Comparison of ENCODE assay signal across 23 mouse cellular contexts in genomic region chr14:85814920-85815319, GRCm38 (mm10).
DNase-seq lines count a peak whose midpoint lies in the region; ATAC-seq and TF ChIP-seq lines count a peak whose summit lies in the region.
"Had no signal": no experiment of that assay in that cellular context is flagged by ENCODE, and none has a peak within 500 bp of the region (broad histone marks: within the 10 kb centered on the region; RNA-seq: fewer than 3 reads in every experiment).

No protein-coding gene starts in this region.

- DNase-seq in hindbrain, postnatal 0 days (ENCODE audit: low spot score) = peak; percentile 11
- DNase-seq in hindbrain, embryonic 14.5 days (ENCODE audit: low spot score) = no peak
- DNase-seq in embryo, embryonic 10.5 days (ENCODE audit: low spot score) = peak; percentile 15
- peak; percentile 5 for DNase-seq in retina, embryonic 14.5 days (ENCODE audit: low spot score)
- DNase-seq in gastrocnemius, postnatal 14 days = no peak
- DNase-seq: adrenal gland, adult 2 months; cerebellum, adult 18-20 months; cerebellum, postnatal 25 days; kidney, adult 18-20 months; kidney, postnatal 25 days; lung, adult 18-20 months; lung, postnatal 14 days had no signal

- H3K27ac ChIP-seq in hindbrain, postnatal 0 days = no peak overlapping the region
- H3K27ac ChIP-seq in hindbrain, embryonic 14.5 days = no peak overlapping the region
- no peak overlapping the region for H3K27ac ChIP-seq in midbrain, embryonic 13.5 days
- H3K27ac ChIP-seq in midbrain, embryonic 15.5 days = no peak overlapping the region
- H3K27ac ChIP-seq: embryonic facial prominence, embryonic 10.5 days; forebrain, embryonic 10.5 days; hindbrain, embryonic 12.5 days; limb, embryonic 13.5 days; liver, embryonic 12.5 days had no signal

- no peaks in the 10 kb centered on the region for H3K4me1 ChIP-seq in hindbrain, postnatal 0 days (ENCODE audit: insufficient read depth, low read length)
- no peaks in the 10 kb centered on the region for H3K4me1 ChIP-seq in hindbrain, embryonic 14.5 days (replicated peaks; ENCODE audit: control insufficient read depth, insufficient read depth, low read length)
- peaks cover 3% of the 10 kb centered on the region; the same call in 1 of the 2 replicates for H3K4me1 ChIP-seq in midbrain, embryonic 13.5 days (replicated peaks)
- no peaks in the 10 kb centered on the region for H3K4me1 ChIP-seq in midbrain, embryonic 15.5 days
- H3K4me1 ChIP-seq: embryonic facial prominence, embryonic 10.5 days; hindbrain, embryonic 12.5 days; limb, embryonic 13.5 days; liver, embryonic 12.5 days had no signal

- intact Hi-C loops in gastrocnemius, postnatal 14 days (cut with DNase I; ENCODE audit: low total_unique reads) = no loop called here

- TF ChIP-seq CTCF in hindbrain, postnatal 0 days (IDR thresholded peaks at IDR 0.05; ENCODE audit: low read depth) = no peak

- H3K36me3 ChIP-seq in hindbrain, postnatal 0 days (ENCODE audit: insufficient read depth, low read length) = no peaks in the 10 kb centered on the region
- H3K36me3 ChIP-seq in hindbrain, embryonic 14.5 days (replicated peaks; ENCODE audit: control insufficient read depth, insufficient read depth) = no peaks in the 10 kb centered on the region
- H3K36me3 ChIP-seq in midbrain, embryonic 13.5 days = no peaks in the 10 kb centered on the region
- no peaks in the 10 kb centered on the region for H3K36me3 ChIP-seq in midbrain, embryonic 15.5 days (replicated peaks)
- H3K36me3 ChIP-seq: embryonic facial prominence, embryonic 10.5 days; forebrain, embryonic 10.5 days; G1E; hindbrain, embryonic 12.5 days; limb, embryonic 13.5 days; liver, embryonic 12.5 days had no signal

- no peak overlapping the region for H3K4me2 ChIP-seq in hindbrain, postnatal 0 days (ENCODE audit: low read depth, low read length)
- no peak overlapping the region for H3K4me2 ChIP-seq in hindbrain, embryonic 14.5 days (replicated peaks)
- no peak overlapping the region for H3K4me2 ChIP-seq in midbrain, embryonic 13.5 days (replicated peaks)
- H3K4me2 ChIP-seq in midbrain, embryonic 15.5 days = no peak overlapping the region
- H3K4me2 ChIP-seq: hindbrain, embryonic 12.5 days; limb, embryonic 13.5 days; liver, embryonic 12.5 days had no signal

- H3K9ac ChIP-seq in hindbrain, postnatal 0 days (replicated peaks; ENCODE audit: low read length) = no peak overlapping the region
- H3K9ac ChIP-seq in hindbrain, embryonic 14.5 days = no peak overlapping the region
- no peak overlapping the region for H3K9ac ChIP-seq in midbrain, embryonic 13.5 days (replicated peaks)
- no peak overlapping the region for H3K9ac ChIP-seq in midbrain, embryonic 15.5 days
- H3K9ac ChIP-seq: hindbrain, embryonic 12.5 days; limb, embryonic 13.5 days; liver, embryonic 12.5 days had no signal

- H3K9me3 ChIP-seq in hindbrain, postnatal 0 days (ENCODE audit: low read length) = no peaks in the 10 kb centered on the region
- H3K9me3 ChIP-seq in hindbrain, embryonic 14.5 days (ENCODE audit: control insufficient read depth, low read length) = no peaks in the 10 kb centered on the region
- H3K9me3 ChIP-seq in midbrain, embryonic 13.5 days = no peaks in the 10 kb centered on the region
- no peaks in the 10 kb centered on the region for H3K9me3 ChIP-seq in midbrain, embryonic 15.5 days
- H3K9me3 ChIP-seq: embryonic facial prominence, embryonic 10.5 days; forebrain, embryonic 10.5 days; hindbrain, embryonic 12.5 days; limb, embryonic 13.5 days; liver, embryonic 12.5 days had no signal

- H3K4me3 ChIP-seq in hindbrain, postnatal 0 days (ENCODE audit: low read length) = no peak overlapping the region
- H3K4me3 ChIP-seq in hindbrain, embryonic 14.5 days (replicated peaks; ENCODE audit: low read length) = no peak overlapping the region
- no peak overlapping the region for H3K4me3 ChIP-seq in midbrain, embryonic 13.5 days (replicated peaks)
- no peak overlapping the region for H3K4me3 ChIP-seq in midbrain, embryonic 15.5 days
- H3K4me3 ChIP-seq: embryonic facial prominence, embryonic 10.5 days; forebrain, embryonic 10.5 days; hindbrain, embryonic 12.5 days; limb, embryonic 13.5 days; liver, embryonic 12.5 days had no signal

- 11% methylated on average over 2 of the region's 2 CpGs for WGBS in hindbrain, postnatal 0 days
- WGBS in hindbrain, embryonic 14.5 days = 14% methylated on average over 2 of the region's 2 CpGs
- WGBS in midbrain, embryonic 13.5 days = 4% methylated on average over 2 of the region's 2 CpGs
- 7% methylated on average over 2 of the region's 2 CpGs for WGBS in midbrain, embryonic 15.5 days

- ATAC-seq in hindbrain, postnatal 0 days = no peak
- ATAC-seq in hindbrain, embryonic 14.5 days (ENCODE audit: low FRiP score) = no peak
- peak; percentile 60 for ATAC-seq in midbrain, embryonic 13.5 days
- ATAC-seq in midbrain, embryonic 15.5 days (replicated peaks) = no peak
- ATAC-seq: inflammation-experienced regulatory T-cells, adult 6 months; liver, embryonic 12.5 days; Patski had no signal

- no peaks in the 10 kb centered on the region for H3K27me3 ChIP-seq in hindbrain, postnatal 0 days (ENCODE audit: insufficient read depth, low read length)
- no peaks in the 10 kb centered on the region for H3K27me3 ChIP-seq in hindbrain, embryonic 14.5 days (ENCODE audit: control insufficient read depth, insufficient read depth, low read length)
- H3K27me3 ChIP-seq in midbrain, embryonic 13.5 days = no peaks in the 10 kb centered on the region
- H3K27me3 ChIP-seq in midbrain, embryonic 15.5 days (replicated peaks) = no peaks in the 10 kb centered on the region
- H3K27me3 ChIP-seq: CH12.LX; hindbrain, embryonic 12.5 days; limb, embryonic 13.5 days; liver, embryonic 12.5 days had no signal

Comparison
In these comparisons a context has a peak if more than half of its experiments do, and no peak if none do; other contexts are left out.
1. DNase-seq: peak in hindbrain, postnatal 0 days (single experiment), embryo, embryonic 10.5 days (single experiment) and retina, embryonic 14.5 days (single experiment); none in hindbrain, embryonic 14.5 days (single experiment) and gastrocnemius, postnatal 14 days (single experiment).